Mouse (Mus musculus) thymus, adult 2 months (tissue): Measurements from ENCODE around the gene Npepps.

ENCODE experiments used
- CTCF ChIP-seq: fragments of 200-500 bp; IDR thresholded peaks from 2 replicates; pipeline ENCODE4 v1.5.1; 2012; ENCODE audit warnings: mild to moderate bottlenecking, control low read depth, low read length, moderate library complexity, borderline replicate concordance; ENCODE audit not compliant: control insufficient read depth, poor library complexity, insufficient read depth; ENCODE audit errors: extremely low read depth
- POLR2A ChIP-seq: fragments of 200-500 bp; IDR thresholded peaks from 2 replicates; pipeline ENCODE4 v1.6.1; 2012; ENCODE audit warnings: mild to moderate bottlenecking, low read length, control low read depth, moderate library complexity; ENCODE audit not compliant: control insufficient read depth, poor library complexity, insufficient read depth; ENCODE audit errors: extremely low read depth

DNA sequence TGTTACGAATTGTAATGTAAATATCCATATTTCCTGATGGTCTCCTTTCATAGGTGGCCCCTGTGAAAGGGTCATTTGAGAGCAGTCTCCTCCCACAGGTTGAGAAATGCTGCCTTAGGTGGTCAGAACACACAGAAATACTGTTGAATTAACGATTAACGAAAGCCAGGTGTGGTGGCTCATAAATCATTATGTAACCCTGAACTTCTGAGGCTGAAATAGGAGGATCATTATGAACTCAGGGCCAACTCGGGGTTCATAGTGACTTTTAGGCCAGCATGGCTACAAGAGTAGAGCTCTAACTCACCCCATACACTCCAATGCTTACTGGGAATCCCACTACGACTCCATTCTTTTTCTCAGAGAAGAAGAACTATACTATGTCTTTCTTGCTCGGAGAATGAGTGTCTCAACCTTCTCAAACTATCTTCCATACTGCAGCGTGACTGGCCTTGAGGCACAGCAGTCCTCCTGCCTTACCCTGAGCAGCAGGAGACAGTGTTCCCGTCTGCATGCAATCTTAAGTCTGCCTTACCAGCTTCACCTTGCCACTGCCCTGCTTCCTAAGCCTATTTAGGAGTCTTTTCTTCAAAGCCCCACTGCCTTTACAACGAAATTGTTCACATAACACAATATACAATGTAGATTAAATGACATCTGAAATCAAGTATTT lies 69.6 kb downstream of the Npepps start:
- TF ChIP-seq CTCF (no peak), POLR2A (no peak)
